Mouse (Mus musculus): ENCODE measurements around the gene Cdk9. TPM values are rescaled to one million over a fixed set of nuclear protein-coding genes. Genes with fewer than 3 reads are reported as not detected.

Cdk9 gene
- polyA plus RNA-seq, 1 experiment from 2014 or later, result 63.6 TPM

DNA sequence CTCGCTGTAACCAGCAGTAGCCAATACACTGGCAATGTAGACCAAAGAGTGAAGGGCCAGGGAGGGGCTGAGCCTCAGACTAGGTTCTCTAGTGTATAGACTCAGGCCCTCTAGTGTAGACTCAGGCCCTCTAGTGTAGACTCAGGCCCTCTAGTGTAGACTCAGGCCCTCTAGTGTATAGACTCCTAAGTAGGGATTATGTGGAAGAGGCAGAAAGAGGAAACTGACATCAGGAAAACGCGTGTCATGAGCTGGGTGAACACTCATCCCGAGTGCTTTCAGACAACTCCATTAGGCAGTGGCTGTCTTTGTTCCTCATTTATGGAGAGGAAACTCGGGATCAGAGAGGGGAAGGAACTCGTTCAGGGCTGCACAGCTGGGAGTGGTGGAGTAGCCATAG is 24.1 kb upstream of the Cdk9 start:
- no peak for ATAC-seq
- Histone ChIP-seq H3K4me3 (ENCODE audit: low read length) (no peak overlapping the region), H3K9me3 (ENCODE audit: control insufficient read depth, low read length) (no peaks in the 10 kb centered on the region), H3K4me2 (ENCODE audit: low read length) (no peak overlapping the region), H3K9ac (ENCODE audit: low read depth, low read length) (no peak overlapping the region), H3K36me3 (ENCODE audit: control insufficient read depth, insufficient read depth, low read length) (no peaks in the 10 kb centered on the region), H3K27me3 (replicated peaks; ENCODE audit: control insufficient read depth, insufficient read depth, low read length) (no peaks in the 10 kb centered on the region), H3K27ac (ENCODE audit: low read depth, low read length) (no peak overlapping the region), H3K4me1 (ENCODE audit: control insufficient read depth, insufficient read depth, low read depth, low read length) (peaks cover 5% of the 10 kb centered on the region)
- WGBS, result 58% methylated on average over 6 of the region's 6 CpGs

DNA sequence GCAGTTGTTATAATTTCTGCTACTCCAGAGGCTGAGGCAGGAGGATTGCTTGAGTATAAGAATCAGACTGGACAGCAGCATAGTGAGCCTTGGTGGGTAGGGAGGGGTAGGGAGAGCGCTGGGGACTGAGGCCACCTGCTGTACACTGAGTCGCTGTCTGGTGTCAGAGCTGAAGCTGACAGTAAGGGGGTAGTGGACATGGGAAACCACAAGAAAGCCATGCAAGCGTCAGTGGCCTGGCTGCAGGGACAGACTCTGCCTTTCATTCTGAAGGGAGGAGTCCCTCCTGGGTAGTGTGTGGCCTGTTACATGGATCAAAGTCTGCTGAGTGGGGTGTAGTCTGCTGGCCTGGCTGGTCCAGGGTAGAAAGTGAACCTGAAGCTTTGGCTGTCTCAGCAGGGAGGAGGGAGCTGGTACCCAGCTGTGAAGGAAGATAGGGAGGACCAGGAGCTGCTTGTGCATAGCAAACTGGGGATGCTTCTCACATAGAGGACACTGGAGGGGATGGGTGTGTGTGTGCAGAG is 23.5 kb upstream of the Cdk9 start:
- H3K9me3 ChIP-seq (ENCODE audit: control insufficient read depth, low read length), result no peaks in the 10 kb centered on the region
- no peaks in the 10 kb centered on the region for H3K36me3 ChIP-seq (ENCODE audit: control insufficient read depth, insufficient read depth, low read length)
- H3K4me2 ChIP-seq (ENCODE audit: low read length), result no peak overlapping the region
- H3K4me3 ChIP-seq (ENCODE audit: low read length), result no peak overlapping the region
- H3K27ac ChIP-seq (ENCODE audit: low read depth, low read length), result no peak overlapping the region
- 27% methylated on average over 3 of the region's 3 CpGs for WGBS
- no peak for ATAC-seq
- no peak overlapping the region; the same call in 1 of the 2 replicates for H3K9ac ChIP-seq (ENCODE audit: low read depth, low read length)
- peaks cover 5% of the 10 kb centered on the region for H3K4me1 ChIP-seq (ENCODE audit: control insufficient read depth, insufficient read depth, low read depth, low read length)
- H3K27me3 ChIP-seq (replicated peaks; ENCODE audit: control insufficient read depth, insufficient read depth, low read length), result no peaks in the 10 kb centered on the region

DNA sequence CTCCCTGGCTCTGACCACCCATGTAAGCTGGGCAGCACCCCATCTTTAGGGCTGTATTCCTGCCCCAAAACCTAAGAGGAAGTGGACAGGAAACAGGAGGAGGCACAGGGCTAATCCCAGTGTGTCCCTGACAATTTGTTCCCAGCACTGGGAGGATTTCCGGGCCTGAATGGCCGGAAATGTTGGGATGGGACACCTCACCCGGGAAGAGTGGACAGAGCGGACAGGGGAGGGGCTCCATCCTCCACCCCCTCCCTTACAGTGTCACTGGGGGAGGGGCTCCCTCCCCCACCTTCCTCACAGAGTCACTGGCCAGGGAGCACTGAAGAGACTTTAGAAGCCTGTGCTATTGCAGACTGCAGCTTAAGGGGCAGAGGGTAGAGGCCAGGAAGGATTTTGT is 22.1 kb upstream of the Cdk9 start:
- no peaks in the 10 kb centered on the region for H3K36me3 ChIP-seq (ENCODE audit: control insufficient read depth, insufficient read depth, low read length)
- no peak overlapping the region for H3K9ac ChIP-seq (ENCODE audit: low read depth, low read length)
- H3K4me2 ChIP-seq (ENCODE audit: low read length), result no peak overlapping the region
- no peaks in the 10 kb centered on the region for H3K4me1 ChIP-seq (ENCODE audit: control insufficient read depth, insufficient read depth, low read depth, low read length)
- no peaks in the 10 kb centered on the region for H3K9me3 ChIP-seq (ENCODE audit: control insufficient read depth, low read length)
- no peaks in the 10 kb centered on the region for H3K27me3 ChIP-seq (replicated peaks; ENCODE audit: control insufficient read depth, insufficient read depth, low read length)
- no peak overlapping the region for H3K4me3 ChIP-seq (ENCODE audit: low read length)
- H3K27ac ChIP-seq (ENCODE audit: low read depth, low read length), result no peak overlapping the region
- 52% methylated on average over 4 of the region's 4 CpGs for WGBS
- ATAC-seq, result no peak

DNA sequence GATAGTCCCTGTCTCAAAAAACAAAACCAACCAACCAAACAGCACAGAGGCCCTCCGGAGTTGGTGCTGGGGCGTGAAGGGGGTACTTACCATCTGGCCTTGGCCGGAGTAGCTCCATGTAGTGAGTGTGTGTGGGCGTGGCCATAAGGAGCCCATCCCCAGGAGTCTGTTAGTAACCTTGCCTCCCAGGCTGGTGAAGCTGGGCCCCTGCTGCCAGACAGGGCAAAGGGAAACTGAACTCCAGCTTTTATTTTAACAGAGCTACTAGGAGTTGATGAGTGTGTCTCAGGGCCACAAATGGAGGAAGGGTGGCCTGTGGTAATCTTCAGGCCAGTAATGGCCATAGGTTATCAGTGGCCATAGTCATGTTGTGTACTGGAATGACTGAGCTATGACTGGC is 21.6 kb upstream of the Cdk9 start:
- ATAC-seq, result no peak
- no peak overlapping the region for H3K27ac ChIP-seq (ENCODE audit: low read depth, low read length)

DNA sequence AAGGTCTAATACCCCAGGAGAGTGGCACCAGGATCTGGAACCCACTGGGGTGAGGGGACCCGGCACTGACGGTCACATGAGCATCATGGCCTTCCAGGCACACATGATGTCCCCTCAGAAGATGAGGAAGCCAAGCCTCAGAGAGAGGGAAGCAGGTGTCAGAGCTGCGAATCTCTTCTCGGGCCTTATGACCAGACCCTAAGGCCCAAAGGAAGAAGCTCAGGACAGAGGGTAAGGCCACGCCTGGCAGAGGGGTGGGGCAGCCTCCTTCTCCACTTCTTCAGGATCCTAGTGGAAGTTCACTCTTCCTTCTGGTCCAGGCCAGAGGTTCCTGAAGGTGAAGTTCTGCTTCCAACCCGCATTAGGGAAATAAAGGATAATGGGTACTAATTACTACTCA is 19.8 kb upstream of the Cdk9 start:
- Histone ChIP-seq H3K27ac (ENCODE audit: low read depth, low read length) (no peak overlapping the region), H3K36me3 (ENCODE audit: control insufficient read depth, insufficient read depth, low read length) (no peaks in the 10 kb centered on the region), H3K9ac (ENCODE audit: low read depth, low read length) (no peak overlapping the region), H3K4me3 (ENCODE audit: low read length) (no peak overlapping the region), H3K4me2 (ENCODE audit: low read length) (no peak overlapping the region), H3K27me3 (replicated peaks; ENCODE audit: control insufficient read depth, insufficient read depth, low read length) (no peaks in the 10 kb centered on the region), H3K9me3 (ENCODE audit: control insufficient read depth, low read length) (no peaks in the 10 kb centered on the region), H3K4me1 (ENCODE audit: control insufficient read depth, insufficient read depth, low read depth, low read length) (no peaks in the 10 kb centered on the region)
- 76% methylated on average over 6 of the region's 6 CpGs for WGBS
- no peak for ATAC-seq

More for the DNA sequence above, 21.6 kb upstream of the Cdk9 start:
- Histone ChIP-seq H3K4me1 (ENCODE audit: control insufficient read depth, insufficient read depth, low read depth, low read length) (no peaks in the 10 kb centered on the region), H3K27me3 (replicated peaks; ENCODE audit: control insufficient read depth, insufficient read depth, low read length) (no peaks in the 10 kb centered on the region), H3K36me3 (ENCODE audit: control insufficient read depth, insufficient read depth, low read length) (no peaks in the 10 kb centered on the region), H3K4me3 (ENCODE audit: low read length) (no peak overlapping the region), H3K4me2 (ENCODE audit: low read length) (no peak overlapping the region), H3K9ac (ENCODE audit: low read depth, low read length) (no peak overlapping the region), H3K9me3 (ENCODE audit: control insufficient read depth, low read length) (no peaks in the 10 kb centered on the region)
- 37% methylated on average over 4 of the region's 4 CpGs for WGBS

DNA sequence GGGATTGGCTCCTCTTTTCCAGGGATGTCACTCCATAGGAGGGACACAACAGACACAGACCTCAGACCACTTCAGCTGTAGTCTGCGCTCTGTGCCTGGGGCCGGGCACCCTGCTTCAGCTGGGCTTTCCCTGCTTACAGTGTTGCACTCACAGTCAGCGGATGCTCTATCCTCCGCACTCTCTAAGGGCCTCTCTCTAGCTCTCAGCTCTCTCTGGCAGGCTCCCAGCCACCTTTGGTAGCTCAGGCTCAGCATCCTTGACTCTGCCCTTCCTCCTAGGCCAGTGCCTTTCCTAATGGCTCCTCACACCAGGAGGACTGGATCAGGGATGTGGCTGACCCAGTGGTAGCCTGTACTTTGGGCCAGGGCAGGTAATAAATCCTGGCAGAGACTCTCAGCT is 19.0 kb upstream of the Cdk9 start:
- no peak for ATAC-seq
- H3K27ac ChIP-seq (ENCODE audit: low read depth, low read length), result no peak overlapping the region
- peaks cover 3% of the 10 kb centered on the region; the same call in 1 of the 2 replicates for H3K4me1 ChIP-seq (ENCODE audit: control insufficient read depth, insufficient read depth, low read depth, low read length)

DNA sequence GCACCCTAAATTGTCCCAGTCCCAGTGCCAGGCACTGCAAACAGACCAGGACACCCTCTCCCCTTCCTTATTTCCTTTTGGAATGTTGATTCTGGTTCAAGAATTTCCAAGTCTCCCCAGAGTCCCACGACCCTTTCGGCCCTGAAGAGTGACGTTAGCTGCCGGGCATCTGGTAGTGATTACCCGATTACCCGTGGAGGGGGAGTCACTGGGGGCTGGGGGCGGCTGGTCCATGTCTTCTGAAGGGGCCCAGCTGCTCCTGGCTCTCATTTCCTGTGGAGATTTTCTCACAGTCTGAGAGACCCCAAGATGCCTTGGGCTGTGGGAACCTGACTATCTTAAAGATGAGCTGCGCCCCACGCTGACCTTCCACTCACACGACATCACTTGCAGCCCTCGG is 18.0 kb upstream of the Cdk9 start:
- Histone ChIP-seq H3K27ac (ENCODE audit: low read depth, low read length) (no peak overlapping the region), H3K4me2 (ENCODE audit: low read length) (no peak overlapping the region)
- 44% methylated on average over 11 of the region's 11 CpGs for WGBS

More for the DNA sequence above, 19.0 kb upstream of the Cdk9 start:
- Histone ChIP-seq H3K4me3 (ENCODE audit: low read length) (no peak overlapping the region), H3K4me2 (ENCODE audit: low read length) (no peak overlapping the region), H3K27me3 (replicated peaks; ENCODE audit: control insufficient read depth, insufficient read depth, low read length) (no peaks in the 10 kb centered on the region), H3K36me3 (ENCODE audit: control insufficient read depth, insufficient read depth, low read length) (no peaks in the 10 kb centered on the region), H3K9ac (ENCODE audit: low read depth, low read length) (no peak overlapping the region), H3K9me3 (ENCODE audit: control insufficient read depth, low read length) (no peaks in the 10 kb centered on the region)
- WGBS, result 74% methylated on average over 4 of the region's 4 CpGs

DNA sequence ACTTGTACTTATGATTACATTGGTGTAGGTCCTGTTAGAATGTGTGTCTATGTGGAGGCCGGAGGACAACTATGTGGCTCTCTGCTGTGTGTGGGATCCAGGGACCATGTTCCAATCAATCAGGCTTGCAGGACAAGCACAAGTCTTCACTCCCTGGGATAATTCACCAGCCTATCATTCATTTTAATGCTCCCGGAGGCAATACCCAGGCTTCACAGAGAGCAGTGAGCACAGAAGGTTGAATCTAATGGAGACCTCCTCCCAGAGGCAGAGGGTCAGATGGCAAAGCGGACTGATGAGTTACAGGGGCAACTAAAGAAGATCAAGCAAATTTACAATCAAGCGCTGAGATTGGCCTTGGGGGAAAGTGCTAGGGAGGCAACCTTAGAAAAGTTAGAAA is 16.7 kb upstream of the Cdk9 start:
- H3K9ac ChIP-seq (ENCODE audit: low read depth, low read length), result no peak overlapping the region

More for the DNA sequence above, 18.0 kb upstream of the Cdk9 start:
- H3K4me3 ChIP-seq (ENCODE audit: low read length), result no peak overlapping the region
- H3K27me3 ChIP-seq (replicated peaks; ENCODE audit: control insufficient read depth, insufficient read depth, low read length), result no peaks in the 10 kb centered on the region
- no peaks in the 10 kb centered on the region for H3K36me3 ChIP-seq (ENCODE audit: control insufficient read depth, insufficient read depth, low read length)
- H3K9me3 ChIP-seq (ENCODE audit: control insufficient read depth, low read length), result no peaks in the 10 kb centered on the region
- ATAC-seq, result no peak
- no peak overlapping the region for H3K9ac ChIP-seq (ENCODE audit: low read depth, low read length)
- peaks cover 3% of the 10 kb centered on the region; the same call in 1 of the 2 replicates for H3K4me1 ChIP-seq (ENCODE audit: control insufficient read depth, insufficient read depth, low read depth, low read length)

DNA sequence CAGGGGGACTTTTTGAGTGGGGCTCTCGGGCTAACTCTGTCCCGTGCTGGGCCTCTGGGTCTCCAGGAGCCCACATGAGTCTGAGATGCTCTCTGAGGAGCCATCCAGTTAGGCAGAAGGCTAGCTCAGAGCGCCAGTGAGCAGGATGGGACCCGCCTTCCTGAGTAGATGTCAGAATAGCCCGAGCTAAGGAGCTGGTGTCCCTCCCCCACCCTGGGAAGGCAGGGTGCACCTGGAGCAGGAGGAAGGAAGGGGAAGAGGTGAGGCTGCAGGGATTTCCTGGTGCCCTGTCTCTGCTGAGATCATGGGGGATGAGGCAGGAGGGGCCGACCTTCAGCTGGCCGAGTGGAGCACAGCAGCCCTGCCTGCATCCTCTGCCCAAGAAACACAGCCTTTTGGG is 15.6 kb upstream of the Cdk9 start:
- WGBS, result 57% methylated on average over 7 of the region's 7 CpGs
- H3K36me3 ChIP-seq (ENCODE audit: control insufficient read depth, insufficient read depth, low read length), result no peaks in the 10 kb centered on the region

More for the DNA sequence above, 16.7 kb upstream of the Cdk9 start:
- Histone ChIP-seq H3K4me1 (ENCODE audit: control insufficient read depth, insufficient read depth, low read depth, low read length) (peaks cover 3% of the 10 kb centered on the region; the same call in 1 of the 2 replicates), H3K4me2 (ENCODE audit: low read length) (no peak overlapping the region), H3K36me3 (ENCODE audit: control insufficient read depth, insufficient read depth, low read length) (no peaks in the 10 kb centered on the region), H3K9me3 (ENCODE audit: control insufficient read depth, low read length) (no peaks in the 10 kb centered on the region), H3K4me3 (ENCODE audit: low read length) (no peak overlapping the region), H3K27me3 (replicated peaks; ENCODE audit: control insufficient read depth, insufficient read depth, low read length) (no peaks in the 10 kb centered on the region), H3K27ac (ENCODE audit: low read depth, low read length) (no peak overlapping the region)
- ATAC-seq, result no peak
- WGBS, result 73% methylated on average over 4 of the region's 4 CpGs

More for the DNA sequence above, 15.6 kb upstream of the Cdk9 start:
- no peak for ATAC-seq
- Histone ChIP-seq H3K27ac (ENCODE audit: low read depth, low read length) (no peak overlapping the region; the same call in 1 of the 2 replicates), H3K4me2 (ENCODE audit: low read length) (no peak overlapping the region), H3K9me3 (ENCODE audit: control insufficient read depth, low read length) (no peaks in the 10 kb centered on the region), H3K4me1 (ENCODE audit: control insufficient read depth, insufficient read depth, low read depth, low read length) (peaks cover 3% of the 10 kb centered on the region; the same call in 1 of the 2 replicates), H3K9ac (ENCODE audit: low read depth, low read length) (no peak overlapping the region), H3K4me3 (ENCODE audit: low read length) (no peak overlapping the region), H3K27me3 (replicated peaks; ENCODE audit: control insufficient read depth, insufficient read depth, low read length) (no peaks in the 10 kb centered on the region)
